ENCODE assay signal across 16 mouse cellular contexts in genomic region chr9:41071906-41072511, GRCm38 (mm10).
DNase-seq lines count a peak whose midpoint lies in the region; ATAC-seq and TF ChIP-seq lines count a peak whose summit lies in the region.
"Had no signal": no experiment of that assay in that cellular context is flagged by ENCODE, and none has a peak within 500 bp of the region (broad histone marks: within the 10 kb centered on the region; RNA-seq: fewer than 3 reads in every experiment).

No protein-coding gene starts in this region.

- no peak overlapping the region; the same call in 1 of the 2 replicates for H3K9ac ChIP-seq in heart, embryonic 13.5 days
- H3K9ac ChIP-seq in midbrain, embryonic 16.5 days (ENCODE audit: low read depth, low read length), result no peak overlapping the region
- H3K9ac ChIP-seq: midbrain, embryonic 12.5 days; neural tube, embryonic 13.5 days had no signal

- H3K4me2 ChIP-seq in heart, embryonic 13.5 days, result peak overlapping the region; percentile 51; the same call in 1 of the 2 replicates
- no peak overlapping the region for H3K4me2 ChIP-seq in midbrain, embryonic 16.5 days (ENCODE audit: low read length)
- H3K4me2 ChIP-seq: midbrain, embryonic 12.5 days; neural tube, embryonic 13.5 days had no signal

- no peaks in the 10 kb centered on the region for H3K9me3 ChIP-seq in heart, embryonic 13.5 days
- no peaks in the 10 kb centered on the region for H3K9me3 ChIP-seq in megakaryocyte, embryonic 14.5 days
- H3K9me3 ChIP-seq in midbrain, embryonic 16.5 days (replicated peaks; ENCODE audit: control insufficient read depth, low read length, poor library complexity, severe bottlenecking), result no peaks in the 10 kb centered on the region
- H3K9me3 ChIP-seq: midbrain, embryonic 12.5 days; neural tube, embryonic 13.5 days had no signal

- H3K4me3 ChIP-seq in heart, embryonic 13.5 days, result no peak overlapping the region
- H3K4me3 ChIP-seq in megakaryocyte, embryonic 14.5 days (replicated peaks), result peak overlapping the region; percentile 85
- no peak overlapping the region for H3K4me3 ChIP-seq in gastrocnemius, adult 2 months
- no peak overlapping the region for H3K4me3 ChIP-seq in midbrain, embryonic 16.5 days (ENCODE audit: low read depth, low read length)
- H3K4me3 ChIP-seq: midbrain, embryonic 12.5 days; neural tube, embryonic 13.5 days had no signal

- intact Hi-C loops in heart, postnatal 10 days (cut with DNase I), result no loop called here
- intact Hi-C loops in gastrocnemius, adult 2 months (cut with DNase I), result no loop called here

- H3K4me1 ChIP-seq in heart, embryonic 13.5 days, result peaks cover 69% of the 10 kb centered on the region
- peaks cover 93% of the 10 kb centered on the region for H3K4me1 ChIP-seq in megakaryocyte, embryonic 14.5 days
- H3K4me1 ChIP-seq in midbrain, embryonic 16.5 days (ENCODE audit: control insufficient read depth, insufficient read depth, low read length), result peaks cover 7% of the 10 kb centered on the region

- peak overlapping the region; percentile 41 for H3K27ac ChIP-seq in heart, embryonic 13.5 days (replicated peaks)
- H3K27ac ChIP-seq in gastrocnemius, adult 2 months, result no peak overlapping the region
- H3K27ac ChIP-seq in midbrain, embryonic 16.5 days (ENCODE audit: low read length), result no peak overlapping the region
- H3K27ac ChIP-seq: midbrain, embryonic 12.5 days had no signal

- no peak for ATAC-seq in heart, embryonic 13.5 days (ENCODE audit: extremely low read depth, insufficient number of reproducible peaks, low FRiP score, low TSS enrichment)
- ATAC-seq in common myeloid progenitor, adult 5-6 weeks (replicated peaks; ENCODE audit: low read depth, poor library complexity, severe bottlenecking), result peak; percentile 16
- no peak for ATAC-seq in activated CD4-positive, CD25-positive, alpha-beta regulatory T cell, adult 4 months
- ATAC-seq in midbrain, embryonic 16.5 days, result no peak

- DNase-seq in heart, postnatal 10 days, result no peak
- DNase-seq in B cell, adult 2 months, result peak; percentile 36 to 44
- DNase-seq in gastrocnemius, adult 2 months, result no peak
- DNase-seq: cerebellum, postnatal 36 days; gastrocnemius, postnatal 10 days; heart, postnatal 14 days; kidney, postnatal 10 days; layer of hippocampus, postnatal 36 days; right cerebral cortex, adult 18-20 months had no signal

- no peaks in the 10 kb centered on the region for H3K36me3 ChIP-seq in heart, embryonic 13.5 days
- peaks cover 62% of the 10 kb centered on the region for H3K36me3 ChIP-seq in megakaryocyte, embryonic 14.5 days (replicated peaks; ENCODE audit: low read length)
- no peaks in the 10 kb centered on the region for H3K36me3 ChIP-seq in midbrain, embryonic 16.5 days (ENCODE audit: control insufficient read depth, insufficient read depth, low read length)
- H3K36me3 ChIP-seq: midbrain, embryonic 12.5 days; neural tube, embryonic 13.5 days had no signal

- no peaks in the 10 kb centered on the region for H3K27me3 ChIP-seq in heart, embryonic 13.5 days (replicated peaks)
- H3K27me3 ChIP-seq in megakaryocyte, embryonic 14.5 days (replicated peaks), result no peaks in the 10 kb centered on the region
- no peaks in the 10 kb centered on the region for H3K27me3 ChIP-seq in midbrain, embryonic 16.5 days (ENCODE audit: control insufficient read depth, insufficient read depth, low read depth, low read length)
- H3K27me3 ChIP-seq: midbrain, embryonic 12.5 days; neural tube, embryonic 13.5 days had no signal

- no peak for TF ChIP-seq CTCF in gastrocnemius, adult 2 months (IDR thresholded peaks at IDR 0.05)

- 39% methylated on average over 3 of the region's 3 CpGs for whole genome bisulfite sequencing in heart, embryonic 13.5 days
- WGBS in midbrain, embryonic 16.5 days, result 53% methylated on average over 3 of the region's 3 CpGs

Comparison
In these comparisons a context has a peak if more than half of its experiments do, and no peak if none do; other contexts are left out.
1. DNase-seq: peak in B cell, adult 2 months (2 of 2); none in heart, postnatal 10 days (0 of 2) and gastrocnemius, adult 2 months (single experiment).